Mouse (Mus musculus) midbrain, postnatal 0 days (tissue): Measurements from ENCODE around the gene Zfyve26. TPM values are rescaled to one million over a fixed set of nuclear protein-coding genes. Genes with fewer than 3 reads are reported as not detected.

Source experiments
- ATAC-seq: fragments of 200-750 bp; cut with Nextera tagmentation; 2 replicates; pipeline ENCODE4 v1.8.0; 2017; ENCODE audit warnings: moderate number of reproducible peaks, mild to moderate bottlenecking, moderate TSS enrichment, moderate library complexity; ENCODE audit not compliant: low FRiP score
- DNase-seq: peaks from one replicate; pipeline ENCODE4 v3.0.0-alpha.2; 2015; ENCODE audit warnings: low spot score
- H3K27ac ChIP-seq: fragments of 300-500 bp; sonication (generic); 2 replicates; pipeline ENCODE4 v1.5.1; 2014; ENCODE audit warnings: low read depth, mild to moderate bottlenecking, low read length, mixed read lengths
- H3K27me3 ChIP-seq: fragments of 300-500 bp; sonication (generic); 2 replicates; pipeline ENCODE4 v1.6.1; 2014; ENCODE audit warnings: low read length, control low read depth, mixed read lengths; ENCODE audit not compliant: insufficient read depth
- H3K36me3 ChIP-seq: fragments of 300-500 bp; sonication (generic); 2 replicates; pipeline ENCODE4 v1.6.1; 2014; ENCODE audit warnings: low read length, control low read depth, mixed read lengths; ENCODE audit not compliant: insufficient read depth
- H3K4me1 ChIP-seq: fragments of 300-500 bp; sonication (generic); 2 replicates; pipeline ENCODE4 v1.6.1; 2014; ENCODE audit warnings: mild to moderate bottlenecking, control low read depth, antibody characterized with exemption, low read length, mixed read lengths; ENCODE audit not compliant: insufficient read depth
- H3K4me2 ChIP-seq: fragments of 300-500 bp; sonication (generic); 2 replicates; pipeline ENCODE4 v1.6.1; 2014; ENCODE audit warnings: low read depth, mild to moderate bottlenecking, low read length, mixed read lengths; ENCODE audit not compliant: poor library complexity, severe bottlenecking
- H3K4me3 ChIP-seq: fragments of 300-500 bp; sonication (generic); 2 replicates; pipeline ENCODE4 v1.5.1; 2014; ENCODE audit warnings: low read depth, mild to moderate bottlenecking, low read length, moderate library complexity
- H3K9ac ChIP-seq: fragments of 300-500 bp; sonication (generic); replicated peaks from 2 replicates; pipeline ENCODE4 v1.6.1; 2014; ENCODE audit warnings: mild to moderate bottlenecking, low read length, moderate library complexity, mixed read lengths; ENCODE audit not compliant: poor library complexity, severe bottlenecking
- H3K9me3 ChIP-seq: fragments of 300-500 bp; sonication (generic); 2 replicates; pipeline ENCODE4 v1.6.1; 2016; ENCODE audit warnings: low read length, control low read depth
- CTCF ChIP-seq: IDR thresholded peaks from 2 replicates; pipeline ENCODE4 v1.5.1; 2016; ENCODE audit warnings: antibody characterized with exemption, mild to moderate bottlenecking
- WGBS: fragments of 180-500 bp; shearing (Covaris S2); extraction: QIAGEN DNeasy Blood & Tissue Kit; methylation state at CpG from one replicate; pipeline ENCODE4 v1.1.7; 2014; 5-methylcytosine and 5-hydroxymethylcytosine counted together
- polyA plus RNA-seq: library from polyadenylated mRNA; unstranded; fragments of >200 nt; fragmentation: Nextera tagmentation; extraction: Ambion mirVana; gene quantifications from 2 replicates; pipeline ENCODE4 v1.2.1, GENCODE M21; 2015
- total RNA-seq: library from RNA; depleted of rRNA; stranded (reverse); fragments of >200 nt; gene quantifications from 2 replicates; pipeline ENCODE4 v1.2.3, GENCODE M21; 2014

The Zfyve26 gene
- total and polyA plus RNA-seq, 2 experiments from 2014 or later, result 6.2 to 10.3 TPM

GRCm38 (mm10) chr12:79253294-79254053 lies 42.6 kb downstream of the Zfyve26 start:
- no peaks in the 10 kb centered on the region for H3K9me3 ChIP-seq
- 89% methylated on average over 9 of the region's 9 CpGs for WGBS
- ATAC-seq (no peak), DNase-seq (no peak)
- H3K4me2 ChIP-seq, result no peak overlapping the region
- peaks cover 56% of the 10 kb centered on the region for H3K36me3 ChIP-seq
- H3K27me3 ChIP-seq, result no peaks in the 10 kb centered on the region
- H3K4me1 ChIP-seq, result no peaks in the 10 kb centered on the region
- H3K4me3 ChIP-seq, result no peak overlapping the region
- TF ChIP-seq CTCF, result no peak
- H3K27ac ChIP-seq, result no peak overlapping the region
- H3K9ac ChIP-seq, result no peak overlapping the region

GRCm38 (mm10) chr12:79248110-79248509 lies 48.0 kb downstream of the Zfyve26 start:
- Histone ChIP-seq H3K4me1 (no peaks in the 10 kb centered on the region), H3K27ac (no peak overlapping the region), H3K9ac (no peak overlapping the region), H3K36me3 (peaks cover 78% of the 10 kb centered on the region), H3K4me3 (no peak overlapping the region), H3K9me3 (no peaks in the 10 kb centered on the region), H3K4me2 (no peak overlapping the region), H3K27me3 (no peaks in the 10 kb centered on the region)
- 89% methylated on average over 3 of the region's 3 CpGs for WGBS
- ATAC-seq, result no peak
- TF ChIP-seq CTCF, result no peak
- DNase-seq, result no peak

DNA sequence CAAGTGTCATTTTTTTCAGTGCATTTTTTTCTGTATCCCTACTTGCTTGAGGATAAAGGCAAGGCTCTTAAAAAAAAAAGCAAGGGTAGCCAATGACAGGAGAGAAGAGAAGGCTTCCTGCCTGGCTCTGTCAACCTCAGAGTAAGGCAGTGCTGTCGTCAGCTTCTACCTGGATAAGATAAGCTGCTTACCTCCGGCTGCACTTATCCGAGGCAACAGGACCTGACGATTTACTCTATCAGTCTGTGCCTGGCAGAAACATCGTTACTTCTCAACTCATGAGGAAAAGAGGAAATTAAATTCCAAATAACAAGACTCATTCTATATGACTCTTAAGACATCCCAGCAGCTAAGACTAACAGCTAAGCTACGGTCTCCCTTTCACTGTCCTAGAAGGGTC lies 53.2 kb downstream of the Zfyve26 start:
- H3K27me3 ChIP-seq, result no peaks in the 10 kb centered on the region
- no peak overlapping the region for H3K27ac ChIP-seq
- no peak for ATAC-seq
- WGBS, result 92% methylated on average over 6 of the region's 6 CpGs
- H3K9me3 ChIP-seq, result no peaks in the 10 kb centered on the region
- no peak overlapping the region for H3K4me2 ChIP-seq
- DNase-seq, result no peak
- no peak overlapping the region for H3K9ac ChIP-seq
- no peak overlapping the region for H3K4me3 ChIP-seq
- no peak for TF ChIP-seq CTCF
- peaks cover 70% of the 10 kb centered on the region for H3K36me3 ChIP-seq
- no peaks in the 10 kb centered on the region for H3K4me1 ChIP-seq

GRCm38 (mm10) chr12:79241985-79242384 lies 54.1 kb downstream of the Zfyve26 start:
- DNase-seq (no peak), ATAC-seq (no peak)
- 92% methylated on average over 2 of the region's 2 CpGs for WGBS

DNA sequence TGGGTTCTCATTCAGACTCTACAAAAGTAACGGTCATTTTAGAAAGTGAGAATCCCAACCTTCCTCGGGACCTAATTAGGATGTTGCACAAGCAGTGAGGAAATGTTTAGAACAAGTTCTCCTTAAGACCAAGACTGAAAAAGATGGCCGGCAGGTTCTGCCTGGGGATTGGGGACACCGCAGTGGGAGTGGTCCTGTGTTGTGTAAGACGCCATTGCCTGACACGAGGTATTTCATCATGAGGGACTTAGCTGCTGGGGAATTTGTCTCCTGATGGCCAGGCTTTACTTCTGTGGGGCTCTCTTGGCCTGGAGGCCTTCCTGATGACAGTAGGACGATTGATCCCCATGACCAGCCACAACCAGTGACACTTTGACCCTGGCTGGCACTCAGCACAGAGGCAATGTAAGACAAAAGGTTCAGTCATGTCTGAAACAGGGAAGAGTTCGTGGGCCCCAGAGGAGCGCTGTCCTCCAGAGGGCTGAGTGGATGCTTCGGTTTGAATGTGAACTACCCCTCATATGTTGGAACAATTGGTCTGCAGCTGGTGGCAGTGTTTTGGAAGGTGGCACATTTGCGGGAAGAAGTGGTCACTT lies 60.5 kb downstream of the Zfyve26 start:
- 79% methylated on average over 11 of the region's 11 CpGs for WGBS

More at GRCm38 (mm10) chr12:79241985-79242384, 54.1 kb downstream of the Zfyve26 start:
- Histone ChIP-seq H3K27me3 (no peaks in the 10 kb centered on the region), H3K36me3 (peaks cover 71% of the 10 kb centered on the region), H3K4me2 (no peak overlapping the region), H3K27ac (no peak overlapping the region), H3K9ac (no peak overlapping the region), H3K9me3 (no peaks in the 10 kb centered on the region), H3K4me3 (no peak overlapping the region), H3K4me1 (no peaks in the 10 kb centered on the region)
- TF ChIP-seq CTCF, result no peak

DNA sequence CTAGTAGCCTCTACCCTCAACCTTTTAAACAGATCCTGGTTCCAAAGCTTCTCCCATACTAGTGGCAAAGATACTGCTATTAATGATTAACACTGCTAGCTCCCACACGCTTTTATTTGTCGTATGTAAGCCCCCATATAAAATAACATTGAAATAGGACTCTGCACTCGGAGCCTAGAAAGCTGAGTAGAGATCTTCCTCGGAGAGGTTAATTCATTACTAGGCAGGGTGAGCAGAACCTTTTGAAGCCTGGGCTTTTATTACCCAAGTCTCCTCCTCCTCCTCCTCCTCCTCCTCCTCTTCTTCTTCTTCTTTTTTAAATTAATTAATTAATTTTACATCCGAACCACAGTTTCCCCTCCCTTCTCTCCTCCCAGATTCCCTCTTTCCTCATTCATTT lies 78.6 kb downstream of the Zfyve26 start:
- no peaks in the 10 kb centered on the region for H3K4me1 ChIP-seq
- TF ChIP-seq CTCF, result no peak
- 73% methylated on average over 5 of the region's 5 CpGs for WGBS

More for the DNA sequence above, 60.5 kb downstream of the Zfyve26 start:
- H3K4me3 ChIP-seq, result no peak overlapping the region
- no peak overlapping the region for H3K27ac ChIP-seq
- H3K4me2 ChIP-seq, result no peak overlapping the region
- ATAC-seq (no peak), DNase-seq (no peak)
- H3K9ac ChIP-seq, result no peak overlapping the region
- no peak for TF ChIP-seq CTCF
- no peaks in the 10 kb centered on the region for H3K9me3 ChIP-seq
- no peaks in the 10 kb centered on the region for H3K27me3 ChIP-seq
- H3K36me3 ChIP-seq, result peaks cover 55% of the 10 kb centered on the region
- no peaks in the 10 kb centered on the region for H3K4me1 ChIP-seq

More for the DNA sequence above, 78.6 kb downstream of the Zfyve26 start:
- H3K36me3 ChIP-seq, result no peaks in the 10 kb centered on the region
- H3K27me3 ChIP-seq, result no peaks in the 10 kb centered on the region
- no peak overlapping the region for H3K27ac ChIP-seq
- DNase-seq (no peak), ATAC-seq (no peak)
- no peaks in the 10 kb centered on the region for H3K9me3 ChIP-seq
- no peak overlapping the region for H3K4me3 ChIP-seq
- no peak overlapping the region for H3K9ac ChIP-seq
- no peak overlapping the region for H3K4me2 ChIP-seq
